Mouse (Mus musculus) large intestine, adult 2 months (tissue): ENCODE results near the gene Dand5. TPM values are rescaled to one million over a fixed set of nuclear protein-coding genes. Genes with fewer than 3 reads are reported as not detected.
A peak's percentile ranks its signal among the peaks of the same experiment; 100 is the strongest.

Experiments
- DNase-seq: peaks from one replicate; pipeline ENCODE4 v3.0.0-alpha.2; 2012; ENCODE audit warnings: low read depth, low spot score
- WGBS: fragments of 180-500 bp; shearing (Covaris S2); methylation state at CpG from one replicate; pipeline ENCODE4 v1.1.7; 2018; 5-methylcytosine and 5-hydroxymethylcytosine counted together
- polyA plus RNA-seq: library from polyadenylated mRNA; depleted of rRNA; stranded (reverse); fragments of >200 nt; gene quantifications from 2 replicates; pipeline ENCODE4 v1.2.3, GENCODE M21; 2012; rRNA removed

The Dand5 gene
- polyA plus RNA-seq, 1 experiment, result 3.0 TPM

- DNase-seq, result no peak
- 13% methylated on average over 10 of the region's 10 CpGs for WGBS
These were observed 48.1 kb downstream of the Dand5 start for GRCm38 (mm10) chr8:84774473-84774911.

GRCm38 (mm10) chr8:84773833-84774232 is 48.8 kb downstream of the Dand5 start:
- WGBS, result under 1% methylated on average over 18 of the region's 19 CpGs
- DNase-seq, result no peak

DNA sequence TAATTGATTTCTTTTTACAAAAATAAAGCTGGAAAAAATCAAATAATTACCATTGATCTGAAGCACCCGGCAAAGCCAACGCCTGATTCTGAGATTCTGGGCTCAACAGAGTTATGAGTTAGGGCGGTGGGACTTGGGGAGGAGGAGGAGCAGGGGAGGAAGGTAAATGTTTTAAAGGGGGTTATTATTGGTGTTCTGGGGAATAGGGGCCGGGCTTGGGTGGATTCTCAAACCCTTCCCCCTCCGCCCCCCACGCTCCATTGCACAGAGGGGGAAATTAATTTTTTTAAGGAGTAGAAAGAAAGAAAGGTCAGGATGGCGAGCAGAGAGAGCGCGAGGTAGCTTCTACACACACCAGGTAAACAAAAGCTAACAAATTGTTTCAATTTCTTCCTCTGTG is 49.3 kb downstream of the Dand5 start:
- WGBS, result 12% methylated on average over 9 of the region's 9 CpGs
- no peak for DNase-seq

DNA sequence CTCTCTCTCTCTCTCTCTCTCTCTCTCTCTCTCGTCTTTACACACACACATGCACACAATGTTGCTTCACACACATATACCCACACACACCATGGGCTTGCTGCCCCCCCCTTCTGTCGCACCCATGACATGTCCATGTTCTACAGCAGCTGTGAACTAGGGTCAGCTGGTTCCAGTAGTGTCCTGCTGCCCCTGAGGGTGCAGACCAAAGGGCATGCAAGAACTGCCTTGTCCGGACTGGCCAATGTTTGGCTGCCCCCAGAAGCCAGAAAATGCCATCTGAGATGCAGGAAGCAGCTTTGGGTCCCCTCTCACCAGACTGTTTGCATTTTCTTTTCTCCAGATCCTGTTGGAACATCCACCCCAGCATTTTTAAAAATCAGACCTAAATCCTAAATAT is 50.0 kb downstream of the Dand5 start:
- 12% methylated on average over 3 of the region's 3 CpGs for WGBS
- DNase-seq, result no peak

DNA sequence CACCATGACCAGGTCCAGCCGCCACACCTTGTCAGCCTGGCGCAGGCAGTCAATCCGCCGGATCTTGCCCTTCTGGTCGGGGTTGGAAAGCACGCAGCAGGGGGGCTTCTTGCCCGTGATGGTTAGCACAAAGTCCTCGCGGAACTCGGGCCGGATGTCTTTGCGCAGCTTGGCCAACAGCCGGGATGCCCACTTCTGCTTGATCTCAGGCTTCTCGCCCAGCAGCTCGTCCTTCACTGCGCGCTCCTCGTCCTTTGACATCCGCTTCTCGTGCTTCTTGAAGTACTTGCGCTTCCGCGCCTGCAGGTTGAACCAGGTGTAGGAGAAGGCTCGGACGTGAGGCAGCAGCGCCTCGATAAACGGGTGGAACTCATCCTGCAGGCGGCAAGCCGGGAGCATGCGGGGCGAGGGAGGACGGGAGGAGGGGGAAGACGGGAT is 50.7 kb downstream of the Dand5 start:
- 23% methylated on average over 34 of the region's 34 CpGs for WGBS
- DNase-seq, result no peak

GRCm38 (mm10) chr8:84771000-84771687 is 51.5 kb downstream of the Dand5 start:
- DNase-seq, result no peak
- 24% methylated on average over 5 of the region's 5 CpGs for WGBS

DNA sequence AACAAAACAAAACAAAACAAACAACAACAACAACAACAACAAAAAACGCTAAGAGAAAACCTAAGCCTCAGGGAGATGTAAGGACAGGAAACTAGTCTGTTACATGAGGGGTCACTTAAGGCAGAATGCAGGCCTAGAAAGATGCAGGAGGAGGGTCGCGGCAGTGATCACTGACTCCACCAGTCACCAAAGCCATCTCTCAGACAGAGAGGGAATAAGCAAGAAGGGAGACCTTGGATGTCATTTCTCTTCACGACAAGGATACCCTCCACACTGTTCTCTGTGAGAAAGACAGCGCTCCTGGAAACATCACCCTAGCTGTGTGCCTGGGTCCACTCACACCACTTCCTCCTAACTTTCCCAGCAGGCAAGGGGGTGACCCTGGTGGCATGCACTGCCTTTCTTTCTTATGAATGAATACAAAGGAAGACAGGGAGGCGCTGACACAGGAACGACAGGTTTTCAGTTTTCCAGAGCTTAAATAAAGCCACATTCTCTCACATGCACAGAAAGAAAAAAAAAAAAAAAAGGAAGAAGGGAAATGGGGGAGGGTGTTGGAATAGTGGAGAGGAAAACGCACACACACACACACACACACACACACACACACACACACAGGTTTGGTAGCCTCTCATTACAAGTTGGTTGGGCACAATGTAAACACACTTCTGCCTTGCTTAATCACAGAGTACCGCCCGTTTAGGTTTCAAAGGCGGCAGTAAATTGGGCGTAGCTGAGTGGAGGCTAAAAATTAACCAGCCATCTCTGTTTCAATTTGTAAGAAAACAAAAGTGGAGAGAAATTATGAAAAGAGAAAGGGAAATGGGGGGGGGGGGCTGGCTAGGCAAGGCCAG is 52.3 kb downstream of the Dand5 start:
- WGBS, result 21% methylated on average over 12 of the region's 12 CpGs
- peak; percentile 76 for DNase-seq

GRCm38 (mm10) chr8:84769324-84769723 is 53.3 kb downstream of the Dand5 start:
- DNase-seq, result no peak
- 80% methylated on average over 8 of the region's 8 CpGs for WGBS

GRCm38 (mm10) chr8:84768343-84769095 is 54.1 kb downstream of the Dand5 start:
- DNase-seq, result no peak
- WGBS, result 66% methylated on average over 14 of the region's 14 CpGs

GRCm38 (mm10) chr8:84767221-84767620 is 55.4 kb downstream of the Dand5 start:
- DNase-seq, result no peak
- WGBS, result 86% methylated on average over 10 of the region's 10 CpGs

- no peak for DNase-seq
These were observed 56.2 kb downstream of the Dand5 start for GRCm38 (mm10) chr8:84766422-84766821.

GRCm38 (mm10) chr8:84765629-84766028 is 57.0 kb downstream of the Dand5 start:
- DNase-seq, result no peak
- WGBS, result 37% methylated on average over 10 of the region's 10 CpGs

More at GRCm38 (mm10) chr8:84766422-84766821, 56.2 kb downstream of the Dand5 start:
- WGBS, result 62% methylated on average over 9 of the region's 9 CpGs

Other genes starting within 250 kb of the Dand5 start
- 28.1 and 39.5 TPM in 2 replicates for gene Ier2, start 160.0 kb downstream of the Dand5 start, polyA plus RNA-seq
- gene Trmt1, start 136.5 kb downstream of the Dand5 start, polyA plus RNA-seq, result 58.1 and 68.2 TPM in 2 replicates
- gene Nacc1, start 135.0 kb downstream of the Dand5 start, polyA plus RNA-seq, result 71.5 and 96.6 TPM in 2 replicates
- 6.6 and 7.1 TPM in 2 replicates for gene Lyl1, start 121.4 kb downstream of the Dand5 start, polyA plus RNA-seq
- gene G430095P16Rik, start 99.8 kb downstream of the Dand5 start, polyA plus RNA-seq, result 0.12 and 0.18 TPM in 2 replicates
- gene Nfix, start 22.5 kb downstream of the Dand5 start, polyA plus RNA-seq, result 14.5 and 15.4 TPM in 2 replicates
- 13.4 and 22.8 TPM in 2 replicates for gene Gadd45gip1, start 8.7 kb upstream of the Dand5 start, polyA plus RNA-seq
- 49.3 and 65.9 TPM in 2 replicates for gene Rad23a, start 17.8 kb upstream of the Dand5 start, polyA plus RNA-seq
- 402 and 404 TPM in 2 replicates for gene Calr, start 24.1 kb upstream of the Dand5 start, polyA plus RNA-seq
- 50.9 and 54.2 TPM in 2 replicates for gene Farsa, start 34.2 kb upstream of the Dand5 start, polyA plus RNA-seq
- gene Syce2, start 49.3 kb upstream of the Dand5 start, polyA plus RNA-seq, result 3.5 and 5.5 TPM in 2 replicates
- 38.6 and 64.2 TPM in 2 replicates for gene Gcdh, start 71.1 kb upstream of the Dand5 start, polyA plus RNA-seq
- gene Klf1, start 79.1 kb upstream of the Dand5 start, polyA plus RNA-seq, result 0.38 and 0.43 TPM in 2 replicates
- 8.4 and 8.7 TPM in 2 replicates for gene Dnase2a, start 85.7 kb upstream of the Dand5 start, polyA plus RNA-seq
- 0.36 and 0.49 TPM in 2 replicates for gene Mast1, start 114.5 kb upstream of the Dand5 start, polyA plus RNA-seq
- not detected in 2 replicates for gene Rtbdn, start 124.2 kb upstream of the Dand5 start, polyA plus RNA-seq
- 1.2 and 1.4 TPM in 2 replicates for gene Gm49661, start 146.6 kb upstream of the Dand5 start, polyA plus RNA-seq
- 183 and 200 TPM in 2 replicates for gene Prdx2, start 146.8 kb upstream of the Dand5 start, polyA plus RNA-seq
- 48.2 and 52.8 TPM in 2 replicates for gene Rnaseh2a, start 146.9 kb upstream of the Dand5 start, polyA plus RNA-seq
- gene Junb, start 155.9 kb upstream of the Dand5 start, polyA plus RNA-seq, result 80.2 and 118 TPM in 2 replicates
- gene Hook2, start 167.8 kb upstream of the Dand5 start, polyA plus RNA-seq, result 33.8 and 49.0 TPM in 2 replicates
- gene Best2, start 191.7 kb upstream of the Dand5 start, polyA plus RNA-seq, result 0.33 TPM in 1 of 2 replicates, not detected in the other
- gene Asna1, start 202.5 kb upstream of the Dand5 start, polyA plus RNA-seq, result 142 and 146 TPM in 2 replicates
- gene Trir, start 204.0 kb upstream of the Dand5 start, polyA plus RNA-seq, result 93.9 and 101 TPM in 2 replicates
- 34.5 and 50.7 TPM in 2 replicates for gene Tnpo2, start 214.1 kb upstream of the Dand5 start, polyA plus RNA-seq
- 33.9 and 40.8 TPM in 2 replicates for gene Fbxw9, start 237.2 kb upstream of the Dand5 start, polyA plus RNA-seq
- gene Gm5741, start 245.2 kb upstream of the Dand5 start, polyA plus RNA-seq, result 0.73 and 1.0 TPM in 2 replicates
- 33.3 and 41.4 TPM in 2 replicates for gene Dhps, start 248.9 kb upstream of the Dand5 start, polyA plus RNA-seq